Mouse (Mus musculus) adrenal gland, postnatal 10 days (tissue): Measurements from ENCODE around the gene Rdm1. TPM values are rescaled to one million over a fixed set of nuclear protein-coding genes. Genes with fewer than 3 reads are reported as not detected.

Source experiments
- DNase-seq: peaks from one replicate; pipeline ENCODE4 v3.0.0; 2021; ENCODE audit warnings: mixed read lengths
- total RNA-seq, 2 experiments: library from RNA; stranded (reverse); gene quantifications; 2 replicates each; pipeline ENCODE4 v1.2.3; 2021

Rdm1 gene
- total RNA-seq, 2 experiments from 2014 or later = 22.5 to 26.4 TPM

DNA sequence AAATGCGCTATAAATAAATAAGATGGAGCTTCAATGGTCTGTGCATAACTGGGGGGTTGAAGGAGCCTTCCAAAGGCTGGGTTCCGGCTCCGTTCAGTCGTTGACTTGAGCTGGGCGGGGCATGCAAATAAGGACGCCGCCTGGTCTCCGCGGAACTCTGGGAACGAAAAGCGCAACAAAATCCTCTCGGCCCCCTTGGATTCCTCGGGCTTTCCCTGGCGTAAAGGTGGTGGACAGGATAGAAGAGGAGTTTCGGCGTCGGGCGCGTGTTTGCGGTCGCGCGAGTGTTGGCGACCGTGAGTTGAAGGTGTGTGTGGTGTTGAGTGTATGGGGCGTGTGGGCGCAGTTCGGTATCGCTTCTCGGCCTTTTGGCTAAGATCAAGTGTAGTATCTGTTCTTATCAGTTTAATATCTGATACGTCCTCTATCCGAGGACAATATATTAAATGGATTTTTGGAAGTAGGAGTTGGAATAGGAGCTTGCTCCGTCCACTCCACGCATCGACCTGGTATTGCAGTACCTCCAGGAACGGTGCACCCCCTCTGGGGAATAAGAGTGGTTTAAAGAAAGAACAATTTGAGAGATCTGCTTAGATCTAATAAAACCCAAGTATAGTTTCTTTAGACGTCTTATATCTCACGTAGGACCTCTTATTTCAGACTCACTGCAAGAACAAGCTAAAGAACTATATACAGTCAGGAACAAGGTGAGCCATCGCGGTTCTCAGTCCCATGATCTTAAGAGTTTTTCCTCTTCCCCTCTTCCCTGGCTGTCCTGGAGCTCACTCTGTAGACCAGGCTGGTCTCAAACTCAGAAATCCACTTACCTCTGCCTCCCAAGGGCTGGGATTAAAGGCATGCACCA, 31.1 kb downstream of the Rdm1 start:
- peak; percentile 90 for DNase-seq

- peak; percentile 75 for DNase-seq
Observed at GRCm38 (mm10) chr11:101658751-101659558, 32.0 kb downstream of the Rdm1 start.

GRCm38 (mm10) chr11:101661191-101661590, 34.2 kb downstream of the Rdm1 start:
- DNase-seq = no peak

GRCm38 (mm10) chr11:101661786-101662185, 34.8 kb downstream of the Rdm1 start:
- DNase-seq = no peak

GRCm38 (mm10) chr11:101663229-101664027, 36.4 kb downstream of the Rdm1 start:
- no peak for DNase-seq

DNA sequence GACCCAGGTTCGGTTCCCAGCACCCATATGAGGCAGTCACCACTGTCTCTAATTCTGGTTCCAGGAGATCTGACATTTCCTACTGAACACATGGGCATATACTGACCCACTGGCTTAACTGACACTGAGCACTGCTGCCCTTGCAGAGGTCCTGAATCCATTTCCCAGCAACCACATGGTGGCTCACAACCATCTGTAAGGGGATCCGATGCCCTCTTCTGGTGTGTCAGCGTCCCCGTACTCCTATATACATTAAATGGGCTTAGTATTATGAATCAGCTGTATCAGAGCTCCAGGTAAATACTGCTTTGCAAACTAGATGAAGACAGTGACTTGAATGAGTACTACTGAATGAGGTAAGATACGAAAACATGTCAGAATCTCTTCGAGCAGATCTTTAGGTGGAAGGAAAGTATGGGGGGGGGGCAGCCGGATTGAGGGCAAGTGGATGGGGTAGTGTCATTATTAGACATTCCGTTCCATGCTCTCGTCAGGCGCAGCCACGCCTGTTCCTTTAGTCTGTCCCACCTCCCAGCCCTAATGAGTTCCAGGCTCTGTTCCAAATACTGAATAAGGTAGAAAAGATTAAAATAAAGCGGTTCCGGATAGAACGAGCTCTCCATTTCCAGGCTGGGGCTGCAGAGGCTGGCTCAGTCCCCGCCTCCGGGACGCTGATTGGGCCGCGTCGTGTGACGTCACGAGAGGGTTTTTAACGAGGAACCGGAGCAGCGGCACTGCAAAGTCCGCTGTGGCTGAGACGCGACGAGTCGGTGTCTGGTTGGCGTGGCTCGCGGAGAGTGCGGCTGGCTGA, 38.0 kb downstream of the Rdm1 start, which contains the start of gene Arl4d:
Gene Arl4d (plus strand): TSS at position 717 of the 811 bp plus-strand sequence.
- peak; percentile 98 for DNase-seq

DNA sequence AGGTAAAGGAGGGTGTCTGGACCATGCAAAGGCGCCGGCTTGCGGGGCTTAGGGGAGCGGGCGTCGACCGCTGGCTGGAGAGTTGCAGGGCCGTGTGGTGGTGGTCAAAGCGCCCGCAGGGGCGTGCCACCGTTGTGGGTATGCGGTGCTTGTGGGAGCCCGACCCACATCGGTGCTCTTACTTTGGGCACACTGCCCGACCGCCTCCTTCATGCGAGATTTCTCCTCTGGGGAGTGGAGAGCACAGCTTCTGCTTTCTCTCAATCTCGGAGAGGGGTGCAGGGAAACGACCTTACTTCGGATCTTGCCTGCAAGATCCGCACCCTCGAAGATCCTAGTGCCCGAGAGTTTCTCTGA, 38.6 kb downstream of the Rdm1 start:
- DNase-seq = no peak

GRCm38 (mm10) chr11:101666626-101667345, 39.8 kb downstream of the Rdm1 start:
- DNase-seq = peak; percentile 37

GRCm38 (mm10) chr11:101667871-101668532, 41.0 kb downstream of the Rdm1 start:
- DNase-seq = peak; percentile 71

GRCm38 (mm10) chr11:101668546-101669261, 41.7 kb downstream of the Rdm1 start:
- peak; percentile 67 for DNase-seq

DNA sequence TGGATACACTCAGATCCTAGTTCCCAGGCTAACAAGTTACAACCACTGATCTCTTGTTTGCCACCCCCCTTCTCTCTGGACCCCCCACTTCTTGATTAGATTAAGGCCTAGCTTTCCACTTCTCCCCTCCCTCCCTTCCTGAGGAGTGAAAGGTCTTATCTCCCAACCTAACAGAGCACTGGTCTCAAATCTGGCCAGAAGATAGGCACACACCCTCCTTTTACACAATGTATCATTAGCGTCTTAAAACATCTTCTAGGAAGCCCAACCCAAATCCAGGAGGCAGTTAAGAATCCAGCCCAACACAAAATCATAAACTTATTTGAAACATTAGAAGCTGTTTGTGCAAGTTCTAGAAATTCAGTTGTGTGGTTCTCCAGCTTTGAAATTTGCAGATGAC, 43.3 kb downstream of the Rdm1 start:
- no peak for DNase-seq

- DNase-seq = no peak
Observed at GRCm38 (mm10) chr11:101671255-101671654, 44.3 kb downstream of the Rdm1 start.

DNA sequence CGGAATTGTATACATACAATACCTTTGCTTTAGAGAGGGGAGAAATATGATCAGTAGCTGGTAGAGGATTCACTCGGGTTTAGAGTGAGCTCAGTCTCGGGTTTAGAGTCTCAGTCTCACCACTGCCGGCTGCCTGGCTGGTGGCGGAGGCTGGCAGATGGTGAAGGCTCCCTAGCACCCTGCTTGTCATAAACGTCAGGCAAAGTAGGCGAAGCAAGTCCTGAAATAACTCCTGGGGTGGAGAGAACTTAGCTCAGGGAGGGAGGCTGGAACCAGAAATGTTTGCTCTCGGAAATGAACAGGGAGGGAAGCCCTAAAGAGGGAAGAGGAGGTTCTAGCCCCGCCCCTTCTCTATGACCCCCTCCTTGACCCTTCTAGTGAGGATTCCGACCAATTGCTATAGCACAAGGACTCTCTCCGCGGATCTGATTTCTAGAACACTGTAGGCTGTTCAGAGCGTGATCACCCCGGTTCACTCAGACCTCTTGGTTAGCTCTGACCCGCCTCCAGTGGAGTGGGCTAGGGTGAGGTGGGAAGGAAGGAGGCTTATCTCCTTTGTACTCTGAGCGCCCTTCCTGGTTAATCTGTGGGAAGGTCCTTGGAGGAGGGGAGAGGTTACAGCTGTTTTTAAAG, 46.1 kb downstream of the Rdm1 start:
- DNase-seq = peak; percentile 41

DNA sequence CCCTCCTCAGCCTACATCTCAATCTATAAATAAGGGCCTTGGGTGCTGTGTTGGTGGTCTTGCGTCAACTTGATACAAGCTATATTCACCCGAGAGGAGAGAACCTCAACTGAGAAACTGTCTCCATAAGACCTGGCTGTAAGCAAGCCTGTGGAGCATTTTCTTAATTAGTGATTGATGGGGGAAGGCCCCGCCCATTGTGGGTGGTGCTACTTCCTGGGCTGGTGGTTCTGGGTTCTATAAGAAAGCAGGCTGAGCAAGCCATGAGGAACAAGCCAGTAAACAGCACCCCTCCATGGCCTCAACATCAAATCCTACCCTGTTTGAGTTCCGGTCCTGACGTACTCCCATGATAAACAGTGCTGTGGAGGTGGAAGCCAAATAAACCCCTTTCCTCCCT, 47.1 kb downstream of the Rdm1 start:
- DNase-seq = no peak

DNA sequence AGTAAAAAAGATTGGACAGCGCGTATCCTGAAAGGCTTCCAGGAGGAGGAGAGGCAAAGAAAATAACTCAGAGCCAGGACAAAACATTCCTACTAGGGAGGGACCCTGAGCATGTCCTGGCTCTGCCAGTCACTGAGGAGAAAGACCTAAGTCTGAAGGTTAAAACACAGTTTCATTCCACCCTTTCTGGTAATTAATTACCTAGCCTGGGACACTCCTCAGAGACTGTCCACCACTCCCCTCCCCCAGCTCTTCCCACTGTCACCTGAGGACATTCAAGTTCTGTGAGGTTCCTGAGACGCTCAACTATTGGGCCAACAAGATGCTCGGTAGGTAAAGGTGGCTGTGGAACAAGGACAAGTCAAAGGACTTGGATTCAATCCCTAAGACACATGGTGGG, 48.4 kb downstream of the Rdm1 start:
- no peak for DNase-seq

DNA sequence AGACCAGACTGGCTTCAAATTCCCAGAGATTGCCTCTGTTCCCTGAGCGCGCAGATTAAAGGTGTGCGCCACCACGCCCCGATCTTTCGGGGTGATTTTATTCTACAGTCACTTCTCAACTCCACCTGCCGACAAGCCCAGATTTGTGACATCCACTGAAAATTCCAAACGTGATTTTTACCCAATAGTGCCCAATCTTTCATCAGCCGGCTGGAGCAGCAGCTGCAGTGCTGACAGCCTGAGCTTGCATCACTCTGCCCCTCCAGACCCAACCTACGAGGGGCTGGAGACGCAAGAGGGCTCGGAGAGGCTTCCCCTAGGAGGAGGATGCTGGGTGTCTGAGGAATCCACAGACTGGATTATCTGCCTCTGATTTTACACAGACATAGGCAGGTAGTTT, 50.7 kb downstream of the Rdm1 start:
- no peak for DNase-seq

DNA sequence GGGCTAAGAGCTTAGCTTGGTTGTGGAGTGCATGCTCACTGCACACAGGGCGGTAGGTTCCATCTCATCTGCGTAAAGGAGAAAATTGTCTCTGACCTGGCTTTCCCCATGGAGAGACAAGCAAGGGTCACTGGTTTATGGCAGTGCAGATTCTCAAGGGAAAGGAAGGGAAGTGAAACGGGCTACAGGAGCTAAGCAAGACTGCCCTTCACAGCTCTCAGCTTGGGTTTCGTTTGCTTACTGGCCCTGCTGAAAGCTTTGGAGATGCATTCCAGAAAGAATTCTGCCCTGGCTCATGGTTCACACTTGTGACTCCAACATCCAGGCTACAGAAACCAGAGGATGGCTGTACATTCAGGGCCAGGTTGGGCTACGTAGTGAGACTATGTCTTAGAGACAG, 51.8 kb downstream of the Rdm1 start:
- no peak for DNase-seq

GRCm38 (mm10) chr11:101679907-101680306, 52.9 kb downstream of the Rdm1 start:
- no peak for DNase-seq
